In the genomic region with DNA sequence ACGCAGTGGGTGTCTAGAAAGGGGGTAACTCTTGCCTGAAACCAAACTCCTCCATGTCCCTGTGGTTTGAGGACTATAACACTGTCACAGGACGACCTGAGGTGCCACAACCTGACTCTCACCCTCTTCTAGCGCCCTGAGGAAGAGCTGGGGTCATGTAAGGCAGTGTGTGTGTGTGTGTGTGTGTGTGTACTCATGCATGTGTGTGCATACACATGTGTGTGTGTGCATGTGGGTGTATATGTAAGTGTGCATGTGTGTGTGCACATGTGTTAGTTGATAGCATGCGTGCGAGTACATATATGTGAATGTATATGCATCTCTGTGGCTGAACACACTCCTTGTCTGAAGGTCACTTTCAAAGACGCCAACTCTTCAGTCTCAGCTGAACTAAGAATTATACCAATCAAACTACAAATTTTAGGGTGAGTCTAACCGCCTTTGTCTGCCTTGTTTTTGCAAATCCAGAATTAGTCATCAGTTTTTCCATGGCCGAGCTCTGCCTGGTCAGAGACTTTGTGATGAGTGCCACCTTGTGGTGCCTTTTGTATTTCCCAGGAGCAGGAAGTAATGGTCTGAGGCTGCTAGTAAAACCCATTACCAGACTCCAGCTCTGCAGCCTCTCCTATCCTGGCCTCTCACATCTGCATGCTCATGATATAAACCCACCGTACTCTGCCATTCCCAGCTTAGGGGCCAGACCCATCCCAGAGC, we compare ENCODE assay signal across 8 mouse cellular contexts. TPM values are rescaled to one million over a fixed set of nuclear protein-coding genes. Genes with fewer than 3 reads are reported as not detected.
DNase-seq lines count a peak whose midpoint lies in the region; ATAC-seq and TF ChIP-seq lines count a peak whose summit lies in the region.

No protein-coding gene starts in this region.

- H3K27me3 ChIP-seq in midbrain, embryonic 10.5 days (ENCODE audit: low read depth, poor library complexity, severe bottlenecking), result peaks cover 28% of the 10 kb centered on the region
- no peaks in the 10 kb centered on the region for H3K27me3 ChIP-seq in spleen, adult 2 months (ENCODE audit: control insufficient read depth, insufficient read depth, low read length)

- no peak for ATAC-seq in inflammation-experienced regulatory T-cells, adult 6 months

- DNase-seq in adrenal gland, adult 18-20 months (ENCODE audit: low spot score in 2 of 2), result peak; percentile 79
- DNase-seq in cerebellum, postnatal 36 days, result peak; percentile 69 to 77
- DNase-seq in gastrocnemius, adult 8-10 months (ENCODE audit: low spot score in 2 of 2), result peak; percentile 61 to 68
- DNase-seq in induced T-regulatory cell, adult 2 months (ENCODE audit: low read depth), result peak; percentile 42
- DNase-seq in left cerebral cortex, adult 8-10 months (ENCODE audit: low spot score in 2 of 2), result peak; percentile 57 to 59
- DNase-seq in midbrain, embryonic 10.5 days (ENCODE audit: low spot score), result peak; percentile 74
- peak in 1 of 2 experiments; percentile 43 for DNase-seq in spleen, adult 2 months (ENCODE audit: low read depth in 1 of 2, low spot score in 2 of 2)

- peak; percentile 30; the same call in 1 of the 2 replicates for TF ChIP-seq CTCF in spleen, adult 2 months (IDR thresholded peaks at IDR 0.05; ENCODE audit: extremely low read depth, insufficient read depth, insufficient read length, insufficient replicate concordance)

- no peak for TF ChIP-seq POLR2A in spleen, adult 2 months (IDR thresholded peaks at IDR 0.05; ENCODE audit: low read depth, low read length)

- peak overlapping the region; percentile 70 for H3K27ac ChIP-seq in midbrain, embryonic 10.5 days (replicated peaks)
- no peak overlapping the region for H3K27ac ChIP-seq in spleen, adult 2 months (ENCODE audit: insufficient read depth, low read length)

- H3K4me1 ChIP-seq in midbrain, embryonic 10.5 days, result peaks cover 24% of the 10 kb centered on the region
- H3K4me1 ChIP-seq in spleen, adult 2 months (ENCODE audit: control insufficient read depth, insufficient read depth, insufficient read length), result no peaks in the 10 kb centered on the region

- H3K9me3 ChIP-seq in midbrain, embryonic 10.5 days (replicated peaks), result no peaks in the 10 kb centered on the region

- no peak overlapping the region for H3K4me3 ChIP-seq in midbrain, embryonic 10.5 days
- H3K4me3 ChIP-seq in spleen, adult 2 months (ENCODE audit: extremely low read depth, insufficient read depth, insufficient read length), result no peak overlapping the region

- 64% methylated on average over 9 of the region's 9 CpGs for WGBS in midbrain, embryonic 10.5 days
- WGBS in spleen, adult 2 months, result 53% methylated on average over 9 of the region's 9 CpGs

- H3K36me3 ChIP-seq in midbrain, embryonic 10.5 days, result no peaks in the 10 kb centered on the region
- no peaks in the 10 kb centered on the region for H3K36me3 ChIP-seq in spleen, adult 2 months (ENCODE audit: control insufficient read depth, insufficient read depth, low read length)

RNA-seq across cellular contexts. Expression of a gene that starts 14.6 kb away (rescaled TPM):
- 10 to 100 TPM; 83.9 to 84.4 TPM for total RNA-seq in adrenal gland, adult 18-20 months (2021)
- 100 to 1,000 TPM in 2 of 4 experiments, 10 to 100 TPM in 2; 89.9 to 149 (median 110) TPM for total RNA-seq in gastrocnemius, adult 8-10 months (2022)
- total RNA-seq in left cerebral cortex, adult 8-10 months (2022), result 100 to 1,000 TPM; 109 to 160 (median 131) TPM
- polyA plus RNA-seq in midbrain, embryonic 10.5 days (2016; fragmentation: Nextera tagmentation; extraction: Ambion mirVana), result 183 and 199 TPM in 2 replicates
- 25.2 and 31.7 TPM in 2 replicates for polyA plus RNA-seq in spleen, adult 2 months (2012; rRNA removed)
- 100 to 1,000 TPM; 103 to 141 (median 123) TPM for polyA plus RNA-seq in inflammation-experienced regulatory T-cells, adult 6 months (2017; shearing (Covaris generic))
